Mouse (Mus musculus) CH12.LX (cell line): ENCODE data around the gene Plekhg3.

Experiments used
- RAD21 ChIP-seq: IDR thresholded peaks from 2 replicates; pipeline ENCODE4 v1.6.1; 2011; ENCODE audit warnings: low read depth, mild to moderate bottlenecking, low read length, improper control_type of control experiment, moderate library complexity
- ZNF384 ChIP-seq: IDR thresholded peaks from 2 replicates; pipeline ENCODE4 v1.6.1; 2012; ENCODE audit warnings: low read depth, low read length, improper control_type of control experiment, inconsistent platforms

- no peak for TF ChIP-seq ZNF384
- no peak for TF ChIP-seq RAD21
Measured at GRCm38 (mm10) chr12:76530580-76531139, at the start of gene Plekhg3.
